Mouse (Mus musculus) midbrain, embryonic 14.5 days (tissue): ENCODE data around the gene Zbed5. TPM values are rescaled to one million over a fixed set of nuclear protein-coding genes. Genes with fewer than 3 reads are reported as not detected.

Experiments used
- ATAC-seq: fragments of 200-750 bp; cut with Nextera tagmentation; 2 replicates; pipeline ENCODE4 v1.8.0; 2017; ENCODE audit warnings: moderate number of reproducible peaks, moderate library complexity; ENCODE audit not compliant: low FRiP score, low TSS enrichment
- DNase-seq: peaks from one replicate; pipeline ENCODE4 v3.0.0-alpha.2; 2015
- H3K27ac ChIP-seq: fragments of 300-500 bp; sonication (generic); replicated peaks from 2 replicates; pipeline ENCODE4 v1.5.1; 2014; ENCODE audit warnings: mild to moderate bottlenecking, low read depth, low read length, moderate library complexity
- H3K27me3 ChIP-seq: fragments of 300-500 bp; sonication (generic); 2 replicates; pipeline ENCODE4 v1.6.1; 2014; ENCODE audit warnings: low read length, control low read depth, mixed read lengths; ENCODE audit not compliant: control insufficient read depth, insufficient read depth
- H3K36me3 ChIP-seq: fragments of 300-500 bp; sonication (generic); 2 replicates; pipeline ENCODE4 v1.6.1; 2014; ENCODE audit warnings: low read length, control low read depth; ENCODE audit not compliant: control insufficient read depth, insufficient read depth
- H3K4me1 ChIP-seq: fragments of 300-500 bp; sonication (generic); 2 replicates; pipeline ENCODE4 v1.6.1; 2014; ENCODE audit warnings: mild to moderate bottlenecking, antibody characterized with exemption, low read length, control low read depth; ENCODE audit not compliant: control insufficient read depth, insufficient read depth
- H3K4me2 ChIP-seq: fragments of 300-500 bp; sonication (generic); 2 replicates; pipeline ENCODE4 v1.6.1; 2014; ENCODE audit warnings: mild to moderate bottlenecking, low read length, moderate library complexity
- H3K4me3 ChIP-seq: fragments of 300-500 bp; sonication (generic); replicated peaks from 2 replicates; pipeline ENCODE4 v1.5.1; 2014; ENCODE audit warnings: low read depth, low read length
- H3K9ac ChIP-seq: fragments of 300-500 bp; sonication (generic); replicated peaks from 2 replicates; pipeline ENCODE4 v1.6.1; 2014; ENCODE audit warnings: mild to moderate bottlenecking, low read length, moderate library complexity
- H3K9me3 ChIP-seq: fragments of 300-500 bp; sonication (generic); 2 replicates; pipeline ENCODE4 v1.6.1; 2016; ENCODE audit warnings: low read length, control low read depth, mixed read lengths; ENCODE audit not compliant: control insufficient read depth
- WGBS: fragments of 180-500 bp; shearing (Covaris S2); extraction: QIAGEN DNeasy Blood & Tissue Kit; methylation state at CpG from one replicate; pipeline ENCODE4 v1.1.7; 2014; 5-methylcytosine and 5-hydroxymethylcytosine counted together
- polyA plus RNA-seq: library from polyadenylated mRNA; unstranded; fragments of >200 nt; fragmentation: Nextera tagmentation; extraction: Ambion mirVana; gene quantifications from 2 replicates; pipeline ENCODE4 v1.2.1, GENCODE M21; 2014

The Zbed5 gene
- polyA plus RNA-seq, 1 experiment from 2014 or later, result 20.0 TPM

DNA sequence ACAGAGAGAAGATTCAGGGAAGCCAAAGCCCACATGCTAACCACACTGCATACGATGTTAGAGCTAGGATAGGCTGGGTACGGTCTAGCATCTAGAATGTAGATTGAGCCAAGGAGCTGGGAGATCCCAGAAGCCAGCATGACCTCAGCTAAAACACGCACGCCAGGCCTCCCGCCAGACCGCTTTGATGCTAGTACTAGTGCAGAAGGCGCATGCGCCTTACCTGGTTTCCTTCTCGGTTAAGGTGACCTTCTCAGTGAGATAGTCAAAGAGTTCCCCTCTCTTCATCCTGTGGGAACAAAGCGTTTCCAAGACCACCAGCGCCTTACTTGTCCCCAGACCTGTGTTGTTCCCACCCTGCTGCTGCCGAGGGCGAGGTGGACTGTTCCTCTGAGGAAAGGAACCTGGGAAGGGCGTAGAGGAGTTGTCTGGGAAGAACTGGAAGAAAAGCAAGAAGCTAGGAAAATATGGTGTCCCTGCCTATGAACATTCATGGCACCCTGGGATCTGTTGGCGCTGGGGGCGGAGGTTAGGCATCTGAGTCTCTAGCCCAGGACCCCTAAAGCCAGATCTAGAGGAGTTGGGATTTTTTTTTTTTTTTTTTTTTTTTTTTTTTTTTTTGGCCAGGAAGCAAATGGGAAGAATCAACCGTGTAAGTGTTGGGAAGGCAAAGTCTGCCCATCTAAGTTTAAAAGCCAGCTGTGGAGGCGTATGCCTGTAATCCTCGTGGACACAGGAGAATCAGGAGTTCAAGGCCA, 26.1 kb upstream of the Zbed5 start:
- no peaks in the 10 kb centered on the region for H3K4me1 ChIP-seq
- no peak overlapping the region for H3K9ac ChIP-seq
- H3K4me3 ChIP-seq, result no peak overlapping the region
- WGBS, result 88% methylated on average over 19 of the region's 19 CpGs
- no peak overlapping the region for H3K4me2 ChIP-seq
- H3K36me3 ChIP-seq, result no peaks in the 10 kb centered on the region
- no peak overlapping the region for H3K27ac ChIP-seq
- DNase-seq (no peak), ATAC-seq (no peak)
- no peaks in the 10 kb centered on the region for H3K9me3 ChIP-seq
- H3K27me3 ChIP-seq, result no peaks in the 10 kb centered on the region

DNA sequence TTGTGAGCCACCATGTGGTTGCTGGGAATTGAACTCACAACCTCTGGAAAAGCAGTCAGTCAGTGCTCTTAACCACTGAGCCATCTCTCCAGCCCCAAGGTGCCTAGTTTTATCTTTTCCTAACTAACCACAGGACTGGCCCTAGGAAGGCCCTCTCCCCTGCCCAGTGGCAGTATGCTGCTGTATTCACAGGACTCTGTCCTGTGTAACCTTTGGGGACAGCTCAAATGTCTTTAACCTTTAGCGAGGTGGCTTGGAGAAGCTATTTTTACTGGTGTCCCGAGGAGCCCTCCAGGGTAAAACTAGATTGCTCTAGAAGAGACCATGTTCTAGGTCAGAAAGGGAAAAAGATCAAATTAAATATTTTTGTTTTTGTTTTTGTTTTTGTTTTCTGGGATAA, 24.3 kb upstream of the Zbed5 start:
- Histone ChIP-seq H3K4me3 (no peak overlapping the region), H3K4me2 (no peak overlapping the region), H3K36me3 (no peaks in the 10 kb centered on the region), H3K4me1 (no peaks in the 10 kb centered on the region), H3K27ac (no peak overlapping the region), H3K9me3 (no peaks in the 10 kb centered on the region), H3K27me3 (no peaks in the 10 kb centered on the region), H3K9ac (no peak overlapping the region)
- ATAC-seq (no peak), DNase-seq (no peak)
- WGBS, result 90% methylated on average over 2 of the region's 2 CpGs

DNA sequence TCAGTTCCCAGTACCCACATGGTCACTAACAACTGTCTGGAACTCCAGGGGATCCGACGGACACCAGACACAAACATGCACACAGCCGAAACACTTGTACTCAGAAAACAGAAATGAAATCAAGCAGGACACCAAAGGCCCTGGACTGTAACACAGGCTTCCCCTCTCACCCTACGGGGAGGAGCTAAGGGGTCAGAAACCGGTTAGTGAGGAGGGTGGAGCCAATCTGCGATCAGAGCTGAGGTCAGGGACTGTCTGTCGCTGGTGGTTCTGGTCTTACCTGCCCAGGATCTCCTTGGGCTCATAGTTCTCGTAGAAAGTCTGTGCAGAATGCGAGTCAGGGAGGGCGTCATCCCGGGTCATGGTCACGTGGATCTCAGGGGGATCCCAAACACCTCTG, 21.6 kb upstream of the Zbed5 start:
- WGBS, result 89% methylated on average over 12 of the region's 12 CpGs
- no peak overlapping the region for H3K27ac ChIP-seq
- ATAC-seq (no peak), DNase-seq (no peak)
- no peak overlapping the region for H3K4me2 ChIP-seq
- H3K27me3 ChIP-seq, result no peaks in the 10 kb centered on the region
- no peaks in the 10 kb centered on the region for H3K4me1 ChIP-seq
- H3K9me3 ChIP-seq, result no peaks in the 10 kb centered on the region
- H3K36me3 ChIP-seq, result no peaks in the 10 kb centered on the region
- no peak overlapping the region for H3K9ac ChIP-seq
- no peak overlapping the region for H3K4me3 ChIP-seq

DNA sequence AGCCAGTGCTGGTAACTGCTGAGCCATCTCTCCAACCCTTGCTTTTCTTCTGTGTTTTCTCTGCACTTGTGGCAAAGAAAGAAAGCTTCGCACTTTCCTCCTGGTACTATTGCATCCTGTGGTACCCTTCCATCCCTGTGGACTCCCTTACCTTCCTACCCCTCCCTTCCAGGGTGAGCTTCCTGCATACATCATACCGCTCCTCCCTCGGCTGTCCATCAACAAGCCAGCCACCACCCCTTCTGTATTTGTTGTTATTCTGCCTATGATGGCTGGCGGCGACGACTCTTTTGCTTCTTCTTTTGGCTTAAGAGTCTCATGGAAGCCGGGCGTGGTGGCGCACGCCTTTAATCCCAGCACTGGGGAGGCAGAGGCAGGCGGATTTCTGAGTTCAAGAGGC, 20.4 kb upstream of the Zbed5 start:
- Histone ChIP-seq H3K27ac (no peak overlapping the region), H3K4me2 (no peak overlapping the region), H3K4me3 (no peak overlapping the region), H3K9me3 (no peaks in the 10 kb centered on the region), H3K9ac (no peak overlapping the region), H3K27me3 (no peaks in the 10 kb centered on the region), H3K4me1 (no peaks in the 10 kb centered on the region), H3K36me3 (peaks cover 2% of the 10 kb centered on the region; the same call in 1 of the 2 replicates)
- no peak for ATAC-seq
- 73% methylated on average over 11 of the region's 11 CpGs for WGBS
- DNase-seq, result no peak

DNA sequence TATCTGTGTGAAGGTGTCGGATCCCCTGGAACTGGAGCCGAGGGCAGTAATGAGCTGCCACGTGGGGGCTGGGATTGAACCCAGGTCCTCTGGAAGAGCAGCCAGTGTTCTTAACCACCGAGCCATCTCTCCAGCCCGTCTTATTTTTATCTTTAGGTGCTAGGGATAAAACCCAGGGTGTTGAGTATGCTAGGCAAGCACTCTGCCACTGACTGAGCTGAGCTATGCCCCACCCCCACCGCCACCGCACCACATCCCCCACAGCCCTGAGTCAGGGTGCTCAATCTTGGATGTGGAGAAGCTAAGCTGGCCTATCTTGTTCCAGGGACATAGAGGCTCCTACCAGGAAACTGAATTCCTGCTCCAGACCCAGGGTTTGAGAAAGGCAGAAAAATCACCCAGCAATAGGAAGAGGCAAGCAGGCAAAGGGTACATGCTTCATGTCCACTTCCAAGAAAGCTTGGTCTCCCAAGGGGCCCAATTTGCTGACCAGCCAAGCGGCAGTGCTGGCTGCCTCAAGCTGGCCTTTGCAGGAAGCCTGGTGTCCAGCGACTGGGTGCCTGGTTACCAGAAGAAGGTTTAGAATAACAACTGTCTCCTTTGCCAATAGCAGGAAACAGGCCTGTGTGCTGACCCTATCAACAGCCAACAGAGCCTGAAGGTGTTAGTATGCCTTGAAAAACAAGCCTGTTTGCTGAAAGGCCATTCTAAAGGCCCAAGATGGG, 17.6 kb upstream of the Zbed5 start:
- Histone ChIP-seq H3K27me3 (no peaks in the 10 kb centered on the region), H3K9ac (no peak overlapping the region), H3K27ac (no peak overlapping the region), H3K36me3 (peaks cover 26% of the 10 kb centered on the region), H3K4me2 (no peak overlapping the region), H3K4me3 (no peak overlapping the region), H3K9me3 (no peaks in the 10 kb centered on the region), H3K4me1 (no peaks in the 10 kb centered on the region)
- ATAC-seq (no peak), DNase-seq (no peak)
- 79% methylated on average over 9 of the region's 9 CpGs for WGBS

DNA sequence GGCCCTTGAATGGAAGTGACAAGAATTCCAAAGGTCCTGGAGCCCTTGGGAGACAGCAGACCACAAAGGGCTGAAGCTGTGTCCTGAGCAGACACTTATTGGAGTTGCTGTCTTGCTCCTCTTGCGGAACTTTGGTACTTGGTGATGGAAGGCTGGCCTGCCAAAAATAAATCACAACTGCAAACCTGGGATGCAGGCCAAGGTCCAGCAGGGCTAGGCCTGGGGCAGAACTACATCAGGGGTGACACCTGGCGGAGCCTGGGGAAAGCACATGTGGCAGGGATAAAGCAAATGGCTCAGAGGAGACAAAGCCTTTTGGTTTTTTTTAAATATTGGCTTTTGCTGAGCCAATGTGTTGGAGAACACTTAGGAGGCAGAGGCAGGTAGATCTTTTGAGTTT, 16.6 kb upstream of the Zbed5 start:
- no peaks in the 10 kb centered on the region for H3K4me1 ChIP-seq
- peaks cover 33% of the 10 kb centered on the region for H3K36me3 ChIP-seq
- no peak overlapping the region for H3K4me3 ChIP-seq
- H3K9ac ChIP-seq, result no peak overlapping the region
- 56% methylated on average over 2 of the region's 2 CpGs for WGBS
- DNase-seq, result peak; percentile 45
- H3K9me3 ChIP-seq, result no peaks in the 10 kb centered on the region
- no peaks in the 10 kb centered on the region for H3K27me3 ChIP-seq
- ATAC-seq, result no peak
- no peak overlapping the region for H3K27ac ChIP-seq
- no peak overlapping the region for H3K4me2 ChIP-seq

DNA sequence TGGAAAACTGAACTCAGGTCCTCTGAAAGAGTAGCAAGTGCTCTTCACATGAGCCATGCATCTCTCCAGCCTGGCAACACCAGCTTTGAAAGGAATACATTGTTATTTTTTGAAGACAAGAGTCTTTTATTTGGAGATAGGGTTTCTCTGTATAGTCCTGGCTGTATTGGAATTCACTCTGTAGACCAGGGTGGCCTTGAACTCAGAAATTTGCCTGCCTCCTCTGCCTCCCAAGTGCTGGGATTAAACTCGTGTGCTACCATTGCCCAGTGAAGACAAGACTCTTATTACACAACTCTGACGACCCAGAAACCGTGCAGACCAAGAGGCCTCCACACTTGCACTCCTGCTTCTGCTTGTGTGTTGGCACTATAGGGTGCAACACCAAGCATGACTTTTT, 15.6 kb upstream of the Zbed5 start:
- 82% methylated on average over 3 of the region's 3 CpGs for WGBS
- ATAC-seq (no peak), DNase-seq (no peak)
- Histone ChIP-seq H3K4me2 (no peak overlapping the region), H3K36me3 (peaks cover 39% of the 10 kb centered on the region), H3K9me3 (no peaks in the 10 kb centered on the region), H3K9ac (no peak overlapping the region), H3K4me1 (no peaks in the 10 kb centered on the region), H3K27ac (no peak overlapping the region), H3K4me3 (no peak overlapping the region), H3K27me3 (no peaks in the 10 kb centered on the region)

DNA sequence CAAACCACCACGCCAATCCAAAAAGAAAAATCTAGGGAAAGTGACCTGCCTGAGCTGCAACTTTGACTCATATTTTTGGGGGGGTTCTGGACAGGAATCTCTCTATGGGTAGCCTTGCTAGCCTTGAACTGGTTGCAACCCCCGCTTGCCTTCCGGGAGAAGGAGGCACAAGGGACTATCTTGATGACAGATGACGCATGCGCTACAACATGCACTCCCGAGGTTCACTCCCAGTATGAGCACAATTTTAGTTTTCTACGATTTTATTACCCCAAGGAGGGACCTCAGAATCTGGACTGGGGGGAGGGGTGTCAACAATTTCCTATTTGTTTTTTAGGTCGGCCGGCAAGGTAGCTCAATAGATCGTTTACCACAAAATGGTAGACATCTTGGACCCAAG, 9.3 kb upstream of the Zbed5 start:
- DNase-seq (no peak), ATAC-seq (no peak)
- Histone ChIP-seq H3K9ac (peak overlapping the region; percentile 77), H3K9me3 (no peaks in the 10 kb centered on the region), H3K27ac (peak overlapping the region; percentile 92), H3K4me3 (peak overlapping the region; percentile 73), H3K4me2 (peak overlapping the region; percentile 94), H3K36me3 (peaks cover 26% of the 10 kb centered on the region), H3K4me1 (peaks cover 12% of the 10 kb centered on the region; the same call in 1 of the 2 replicates), H3K27me3 (no peaks in the 10 kb centered on the region)
- WGBS, result 49% methylated on average over 10 of the region's 10 CpGs
